Mouse (Mus musculus): ENCODE measurements around the gene Ascc1. TPM values are rescaled to one million over a fixed set of nuclear protein-coding genes. Genes with fewer than 3 reads are reported as not detected.
"Not testable (repeated sequence)": the region's sequence is repeated elsewhere in the genome, so short reads cannot be mapped to it uniquely, and the experiment has no call there.

The Ascc1 gene
- total and polyA plus RNA-seq, 2 experiments from 2014 or later: 13.5 to 50.1 TPM

- Histone ChIP-seq H3K4me3 (ENCODE audit: low read depth, low read length) (no peak overlapping the region), H3K36me3 (ENCODE audit: insufficient read depth, low read length) (peaks cover 7% of the 10 kb centered on the region; the same call in 1 of the 2 replicates), H3K27ac (ENCODE audit: low read depth, low read length) (no peak overlapping the region), H3K27me3 (ENCODE audit: insufficient read depth, low read length) (no peaks in the 10 kb centered on the region), H3K9ac (replicated peaks; ENCODE audit: low read length, poor library complexity, severe bottlenecking) (no peak overlapping the region), H3K9me3 (ENCODE audit: low read length) (no peaks in the 10 kb centered on the region), H3K4me2 (ENCODE audit: low read depth, low read length, poor library complexity, severe bottlenecking) (no peak overlapping the region), H3K4me1 (ENCODE audit: insufficient read depth, low read length) (peaks cover 6% of the 10 kb centered on the region; the same call in 1 of the 2 replicates)
- ATAC-seq (ENCODE audit: low FRiP score) (no peak), DNase-seq (ENCODE audit: low spot score) (no peak)
- TF ChIP-seq CTCF (IDR thresholded peaks at IDR 0.05): no peak
- WGBS: 91% methylated on average over 3 of the region's 3 CpGs
These were observed 3.5 kb upstream of the Ascc1 start for GRCm38 (mm10) chr10:59999057-59999456.

DNA sequence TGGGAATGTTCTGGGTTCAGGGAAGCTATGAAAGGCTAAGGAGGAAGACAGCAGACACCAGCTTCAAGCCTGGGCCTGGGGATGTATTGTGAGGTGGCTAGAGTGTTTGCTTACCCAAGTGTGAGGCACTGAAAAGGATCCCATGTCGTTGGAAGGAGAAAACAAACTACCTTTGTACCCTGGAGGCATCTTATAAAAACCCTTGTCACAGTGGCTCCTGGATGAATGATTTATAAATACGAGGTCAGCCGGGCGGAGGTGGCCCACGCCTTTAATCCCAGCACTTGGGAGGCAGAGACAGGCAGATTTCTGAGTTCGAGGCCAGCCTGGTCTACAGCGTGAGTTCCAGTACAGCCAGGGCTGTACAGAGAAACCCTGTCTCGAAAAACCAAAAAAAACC, 942 bp upstream of the Ascc1 start:
- H3K9ac ChIP-seq (replicated peaks; ENCODE audit: low read length, poor library complexity, severe bottlenecking); H3K4me1 ChIP-seq (ENCODE audit: insufficient read depth, low read length); H3K36me3 ChIP-seq (ENCODE audit: insufficient read depth, low read length); H3K27me3 ChIP-seq (ENCODE audit: insufficient read depth, low read length); DNase-seq (ENCODE audit: low spot score); H3K27ac ChIP-seq (ENCODE audit: low read depth, low read length); ATAC-seq (ENCODE audit: low FRiP score); H3K9me3 ChIP-seq (ENCODE audit: low read length): not testable (repeated sequence)
- Histone ChIP-seq H3K4me2 (ENCODE audit: low read depth, low read length, poor library complexity, severe bottlenecking) (peak overlapping the region; percentile 67; the same call in 1 of the 2 replicates), H3K4me3 (ENCODE audit: low read depth, low read length) (peak overlapping the region; percentile 62)
- WGBS: 87% methylated on average over 8 of the region's 8 CpGs

- no peak for TF ChIP-seq CTCF (IDR thresholded peaks at IDR 0.05)
- H3K36me3 ChIP-seq (ENCODE audit: insufficient read depth, low read length): no peaks in the 10 kb centered on the region
- no peaks in the 10 kb centered on the region for H3K9me3 ChIP-seq (ENCODE audit: low read length)
- H3K4me1 ChIP-seq (ENCODE audit: insufficient read depth, low read length): peaks cover 6% of the 10 kb centered on the region; the same call in 1 of the 2 replicates
- H3K4me2 ChIP-seq (ENCODE audit: low read depth, low read length, poor library complexity, severe bottlenecking): peak overlapping the region; percentile 67
- peak overlapping the region; percentile 72 for H3K9ac ChIP-seq (replicated peaks; ENCODE audit: low read length, poor library complexity, severe bottlenecking)
- ATAC-seq (ENCODE audit: low FRiP score) (0 out of 2 replicates have a peak, but pooled peaks have one; percentile 2), DNase-seq (ENCODE audit: low spot score) (no peak)
- WGBS: 6% methylated on average over 12 of the region's 12 CpGs
- H3K27me3 ChIP-seq (ENCODE audit: insufficient read depth, low read length): no peaks in the 10 kb centered on the region
- peak overlapping the region; percentile 98 for H3K27ac ChIP-seq (ENCODE audit: low read depth, low read length)
- peak overlapping the region; percentile 62 for H3K4me3 ChIP-seq (ENCODE audit: low read depth, low read length)
These were observed 402 bp upstream of the Ascc1 start for GRCm38 (mm10) chr10:60002203-60002602.

GRCm38 (mm10) chr10:60003213-60003752, 678 bp downstream of the Ascc1 start:
- no peak; the same call in 1 of the 2 replicates for ATAC-seq (ENCODE audit: low FRiP score)
- H3K27ac ChIP-seq (ENCODE audit: low read depth, low read length): peak overlapping the region; percentile 98
- DNase-seq (ENCODE audit: low spot score): peak; percentile 49
- H3K36me3 ChIP-seq (ENCODE audit: insufficient read depth, low read length): no peaks in the 10 kb centered on the region
- TF ChIP-seq CTCF (IDR thresholded peaks at IDR 0.05): peak; percentile 49
- WGBS: under 1% methylated on average over 20 of the region's 21 CpGs
- peaks cover 6% of the 10 kb centered on the region; the same call in 1 of the 2 replicates for H3K4me1 ChIP-seq (ENCODE audit: insufficient read depth, low read length)
- H3K4me3 ChIP-seq (ENCODE audit: low read depth, low read length): peak overlapping the region; percentile 62
- no peaks in the 10 kb centered on the region for H3K27me3 ChIP-seq (ENCODE audit: insufficient read depth, low read length)
- peak overlapping the region; percentile 72 for H3K9ac ChIP-seq (replicated peaks; ENCODE audit: low read length, poor library complexity, severe bottlenecking)
- H3K4me2 ChIP-seq (ENCODE audit: low read depth, low read length, poor library complexity, severe bottlenecking): peak overlapping the region; percentile 67
- H3K9me3 ChIP-seq (ENCODE audit: low read length): no peaks in the 10 kb centered on the region

DNA sequence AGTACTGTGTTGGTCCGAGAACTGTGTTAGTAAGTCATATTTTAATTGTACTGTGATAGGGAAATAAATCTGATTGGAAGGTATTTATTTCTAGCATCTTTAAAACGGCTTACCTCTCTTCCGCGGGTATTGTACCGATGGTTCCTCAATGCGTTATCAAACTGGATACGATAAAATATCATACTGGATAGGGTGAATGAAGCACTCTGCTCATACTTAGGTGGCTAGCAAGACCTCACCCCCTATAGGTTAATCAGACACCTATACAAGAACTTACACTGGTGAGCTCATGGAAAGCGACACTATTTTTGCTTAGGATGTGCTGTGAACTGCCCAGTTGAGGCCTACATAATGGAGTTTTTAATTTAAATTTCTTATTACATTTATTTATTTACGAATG, 1.2 kb downstream of the Ascc1 start:
- Histone ChIP-seq H3K4me2 (ENCODE audit: low read depth, low read length, poor library complexity, severe bottlenecking) (peak overlapping the region; percentile 67), H3K4me3 (ENCODE audit: low read depth, low read length) (peak overlapping the region; percentile 62), H3K36me3 (ENCODE audit: insufficient read depth, low read length) (0 out of 2 replicates have a peak, but pooled peaks cover 3% of the 10 kb centered on the region), H3K9me3 (ENCODE audit: low read length) (no peaks in the 10 kb centered on the region), H3K9ac (replicated peaks; ENCODE audit: low read length, poor library complexity, severe bottlenecking) (peak overlapping the region; percentile 72), H3K4me1 (ENCODE audit: insufficient read depth, low read length) (peaks cover 6% of the 10 kb centered on the region; the same call in 1 of the 2 replicates), H3K27me3 (ENCODE audit: insufficient read depth, low read length) (no peaks in the 10 kb centered on the region), H3K27ac (ENCODE audit: low read depth, low read length) (peak overlapping the region; percentile 98)
- DNase-seq (ENCODE audit: low spot score): no peak
- ATAC-seq (ENCODE audit: low FRiP score): no peak
- TF ChIP-seq CTCF (IDR thresholded peaks at IDR 0.05): no peak
- WGBS: 67% methylated on average over 9 of the region's 9 CpGs

GRCm38 (mm10) chr10:60005264-60005663, 2.7 kb downstream of the Ascc1 start:
- H3K27ac ChIP-seq (ENCODE audit: low read depth, low read length): no peak overlapping the region

More at GRCm38 (mm10) chr10:60005264-60005663, 2.7 kb downstream of the Ascc1 start:
- peaks cover 6% of the 10 kb centered on the region; the same call in 1 of the 2 replicates for H3K4me1 ChIP-seq (ENCODE audit: insufficient read depth, low read length)
- no peak overlapping the region for H3K9ac ChIP-seq (replicated peaks; ENCODE audit: low read length, poor library complexity, severe bottlenecking)
- no peaks in the 10 kb centered on the region for H3K9me3 ChIP-seq (ENCODE audit: low read length)
- H3K36me3 ChIP-seq (ENCODE audit: insufficient read depth, low read length): peaks cover 8% of the 10 kb centered on the region; the same call in 1 of the 2 replicates
- no peaks in the 10 kb centered on the region for H3K27me3 ChIP-seq (ENCODE audit: insufficient read depth, low read length)
- WGBS: 60% methylated on average over 2 of the region's 2 CpGs
- H3K4me3 ChIP-seq (ENCODE audit: low read depth, low read length): no peak overlapping the region
- DNase-seq (ENCODE audit: low spot score): no peak
- TF ChIP-seq CTCF (IDR thresholded peaks at IDR 0.05): peak; percentile 40; the same call in 1 of the 2 replicates
- no peak for ATAC-seq (ENCODE audit: low FRiP score)
- H3K4me2 ChIP-seq (ENCODE audit: low read depth, low read length, poor library complexity, severe bottlenecking): no peak overlapping the region
